ENCODE assay signal across 33 mouse cellular contexts in the genomic region with DNA sequence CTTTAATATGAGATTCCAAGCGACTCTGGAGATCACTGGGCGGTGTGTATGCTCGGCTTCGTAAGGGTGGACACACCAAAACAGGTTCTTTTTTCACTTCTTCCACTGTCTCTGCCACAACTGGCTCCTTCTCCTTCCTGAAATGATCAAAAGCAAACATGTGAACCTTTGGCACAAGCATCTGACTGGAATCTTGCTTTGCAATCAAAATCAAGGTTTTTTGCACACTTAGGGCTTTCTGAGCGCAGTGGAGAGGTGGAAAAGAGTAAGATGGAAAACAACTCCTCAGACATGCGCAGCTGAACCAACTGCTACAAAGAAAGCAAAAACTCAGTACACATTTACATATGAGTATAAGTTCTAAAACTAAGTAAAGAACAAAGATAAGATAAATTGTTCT. TPM values are rescaled to one million over a fixed set of nuclear protein-coding genes. Genes with fewer than 3 reads are reported as not detected.
"Had no signal": no experiment of that assay in that cellular context is flagged by ENCODE, and none has a peak within 500 bp of the region (broad histone marks: within the 10 kb centered on the region; RNA-seq: fewer than 3 reads in every experiment).

No protein-coding gene starts in this region.

- H3K4me3 ChIP-seq: embryonic facial prominence, embryonic 10.5 days; embryonic facial prominence, embryonic 12.5 days; embryonic facial prominence, embryonic 13.5 days; embryonic facial prominence, embryonic 15.5 days; erythroblast, embryonic 14.5 days; forebrain, embryonic 10.5 days; forebrain, embryonic 12.5 days; forebrain, embryonic 13.5 days; forebrain, embryonic 15.5 days; gastrocnemius, adult 2 months had no signal

- H3K9me3 ChIP-seq: embryonic facial prominence, embryonic 10.5 days; embryonic facial prominence, embryonic 12.5 days; embryonic facial prominence, embryonic 13.5 days; embryonic facial prominence, embryonic 15.5 days; forebrain, embryonic 10.5 days; forebrain, embryonic 12.5 days; forebrain, embryonic 13.5 days; forebrain, embryonic 15.5 days had no signal

- ATAC-seq: forebrain, embryonic 13.5 days; forebrain, embryonic 14.5 days; forebrain, embryonic 15.5 days; forebrain, embryonic 16.5 days; forebrain, postnatal 0 days had no signal

- H3K27me3 ChIP-seq: embryonic facial prominence, embryonic 12.5 days; embryonic facial prominence, embryonic 13.5 days; embryonic facial prominence, embryonic 15.5 days; forebrain, embryonic 12.5 days; forebrain, embryonic 13.5 days; forebrain, embryonic 15.5 days had no signal

- H3K9ac ChIP-seq: embryonic facial prominence, embryonic 12.5 days; embryonic facial prominence, embryonic 13.5 days; embryonic facial prominence, embryonic 15.5 days; forebrain, embryonic 12.5 days; forebrain, embryonic 13.5 days; forebrain, embryonic 15.5 days; forebrain, postnatal 0 days had no signal

- H3K27ac ChIP-seq: embryonic facial prominence, embryonic 10.5 days; embryonic facial prominence, embryonic 12.5 days; embryonic facial prominence, embryonic 13.5 days; embryonic facial prominence, embryonic 15.5 days; forebrain, embryonic 10.5 days; forebrain, embryonic 12.5 days; forebrain, embryonic 13.5 days; forebrain, embryonic 15.5 days; gastrocnemius, adult 2 months had no signal

- DNase-seq: cerebellum, adult 18-20 months; cerebellum, adult 2 months; cerebellum, adult 8-10 months; cerebellum, adult 9-10 months; cerebellum, adult 9-11 months; cerebellum, postnatal 10 days; cerebellum, postnatal 14 days; cerebellum, postnatal 25 days; cerebellum, postnatal 36 days; embryo, embryonic 11 days; forebrain, postnatal 0 days; gastrocnemius, adult 2 months; gastrocnemius, postnatal 10 days; gastrocnemius, postnatal 14 days; gastrocnemius, postnatal 25 days; gastrocnemius, postnatal 36 days; heart, adult 11 months had no signal

- H3K4me2 ChIP-seq: embryonic facial prominence, embryonic 12.5 days; embryonic facial prominence, embryonic 13.5 days; embryonic facial prominence, embryonic 15.5 days; forebrain, embryonic 12.5 days; forebrain, embryonic 13.5 days; forebrain, embryonic 15.5 days had no signal

RNA-seq across cellular contexts. Expression of gene Zfp189, which starts 6.5 kb away (rescaled TPM):
- polyA plus RNA-seq: erythroblast, embryonic 14.5 days had no signal

RNA-seq across cellular contexts. Expression of gene Baat, which starts 8.1 kb away (rescaled TPM):
- polyA plus RNA-seq: embryonic facial prominence, embryonic 11.5 days; embryonic facial prominence, embryonic 13.5 days; embryonic facial prominence, embryonic 14.5 days; embryonic facial prominence, embryonic 15.5 days; erythroblast, embryonic 14.5 days; forebrain, embryonic 13.5 days; forebrain, embryonic 14.5 days; forebrain, embryonic 15.5 days; gonadal fat pad, adult 2 months had no signal

RNA-seq across cellular contexts. Expression of gene Aldob, which starts 34.9 kb away (rescaled TPM):
- polyA plus RNA-seq: embryonic facial prominence, embryonic 10.5 days; embryonic facial prominence, embryonic 11.5 days; embryonic facial prominence, embryonic 12.5 days; embryonic facial prominence, embryonic 13.5 days; erythroblast, embryonic 14.5 days; forebrain, embryonic 10.5 days; forebrain, embryonic 11.5 days had no signal

RNA-seq across cellular contexts. Expression of gene Acnat1, which starts 40.7 kb away (rescaled TPM):
- polyA plus RNA-seq: embryonic facial prominence, embryonic 11.5 days; embryonic facial prominence, embryonic 12.5 days; embryonic facial prominence, embryonic 13.5 days; embryonic facial prominence, embryonic 14.5 days; erythroblast, embryonic 14.5 days; forebrain, embryonic 10.5 days; forebrain, embryonic 11.5 days; forebrain, embryonic 12.5 days; forebrain, embryonic 13.5 days; forebrain, embryonic 14.5 days; forebrain, embryonic 15.5 days; forebrain, embryonic 16.5 days; forebrain, postnatal 0 days; frontal cortex, adult 2 months had no signal
